Comparison of ENCODE assay signal across 1 mouse cellular context in the genomic region with DNA sequence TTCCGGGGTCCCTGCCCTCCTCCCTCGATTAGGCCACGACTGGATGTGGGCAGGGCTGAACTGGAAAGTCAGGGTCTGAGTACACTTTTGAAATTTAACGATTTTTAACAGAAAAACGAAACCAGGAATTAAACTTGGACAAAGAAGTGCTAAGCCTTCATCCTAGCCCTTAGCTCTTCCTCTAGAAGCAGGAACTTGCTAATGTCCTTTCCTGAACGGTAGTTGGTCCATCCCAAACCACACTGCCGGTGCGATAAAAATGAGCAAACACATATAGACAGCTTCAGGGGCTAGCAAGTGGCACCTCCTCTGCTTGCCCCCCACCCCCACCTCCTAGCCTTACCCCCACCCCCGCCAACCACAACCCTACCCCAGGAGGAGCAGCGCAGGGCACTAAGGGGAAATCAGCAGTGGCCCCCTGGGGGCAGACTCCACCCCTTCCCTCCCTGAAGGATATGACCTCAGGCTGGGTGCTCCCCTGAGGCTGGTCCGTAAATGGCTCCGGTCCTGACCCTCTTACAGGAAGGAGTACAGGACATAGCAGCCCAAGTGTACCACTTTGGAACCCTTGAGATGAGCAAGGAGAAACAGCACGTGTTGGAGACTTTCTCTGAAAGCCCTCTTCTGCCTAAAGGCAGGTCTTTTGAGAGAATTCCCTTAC.
TF ChIP-seq lines count a peak whose summit lies in the region.

No protein-coding gene starts in this region.

TF ChIP-seq in CH12.LX, 34 proteins besides CTCF, POLR2A, EP300 and RAD21 (continued from another document):
- TF ChIP-seq RCOR1 (conservative IDR thresholded peaks at IDR 0.05; ENCODE audit: low read depth, low read length), result no peak
- peak; percentile 67; the same call in 1 of the 2 replicates for TF ChIP-seq CHD2 (IDR thresholded peaks at IDR 0.05; ENCODE audit: low read length)
- TF ChIP-seq ZC3H11A (IDR thresholded peaks at IDR 0.05; ENCODE audit: low read depth, low read length), result no peak
- peak; percentile 77 for TF ChIP-seq HCFC1 (IDR thresholded peaks at IDR 0.05; ENCODE audit: low read depth, low read length)
- no peak for TF ChIP-seq MAFK (IDR thresholded peaks at IDR 0.05; ENCODE audit: insufficient replicate concordance, low read length)
